Mouse (Mus musculus) megakaryocyte, embryonic 14.5 days (primary cell): ENCODE data around the gene Akt1.

ENCODE experiments used
- FLI1 ChIP-seq: IDR thresholded peaks from 2 replicates; pipeline ENCODE4 v1.6.1; 2012; ENCODE audit warnings: low read length, inconsistent platforms, mixed read lengths
- GATA1 ChIP-seq: IDR thresholded peaks from 3 replicates; pipeline ENCODE4 v1.6.1; 2012; ENCODE audit warnings: mixed read lengths, low read length, inconsistent platforms, borderline replicate concordance

DNA sequence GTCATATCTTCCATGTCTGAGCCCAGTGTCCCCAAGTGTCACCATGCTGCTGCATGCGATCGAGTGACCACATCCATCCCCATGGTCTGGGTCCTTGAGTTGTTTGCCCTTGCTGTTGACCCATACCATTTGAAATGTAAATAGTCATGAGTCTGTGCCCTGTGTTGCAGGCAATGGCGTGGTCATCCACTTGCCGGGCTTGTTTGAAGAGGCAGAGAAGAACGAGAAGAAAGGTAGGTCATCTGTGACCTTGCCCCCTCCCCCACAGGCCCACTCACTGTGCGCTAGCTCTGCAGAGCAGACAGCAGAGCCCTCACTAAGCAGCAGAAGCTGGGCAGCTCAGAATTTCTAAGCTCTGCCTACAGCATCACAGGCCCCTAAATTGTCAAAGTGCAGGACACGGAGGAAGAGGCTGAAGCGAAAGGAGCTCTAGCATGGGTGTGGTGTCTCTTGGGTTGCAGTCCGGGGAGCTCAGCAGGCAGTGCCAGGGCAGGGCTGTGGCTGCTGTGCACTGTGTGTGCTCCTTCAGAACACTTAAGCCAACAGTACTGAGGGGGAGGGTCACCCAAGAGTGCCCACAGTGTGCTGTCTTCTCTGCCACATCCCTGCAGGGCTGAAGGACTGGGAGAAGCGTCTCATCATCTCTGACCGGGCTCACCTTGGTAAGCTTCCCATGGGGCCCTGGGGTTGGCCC lies 42.5 kb downstream of the Akt1 start:
- TF ChIP-seq GATA1 (no peak), FLI1 (no peak)
